Mouse (Mus musculus): ENCODE measurements at regions not wholly inside any gene's neighbourhood (a gene's known extent, or its start where the extent isn't known, plus 50 kb on each side); places are given as distances from the start of the nearest gene placed in this dataset.
A peak's percentile ranks its signal among the peaks of the same experiment; 100 is the strongest.
"Not testable (repeated sequence)": the region's sequence is repeated elsewhere in the genome, so short reads cannot be mapped to it uniquely, and the experiment has no call there.

GRCm38 (mm10) chr5:67487965-67488409 lies 59.9 kb upstream of the Bend4 start:
- DNase-seq (ENCODE audit: low spot score in 2 of 2): no peak

- not testable (repeated sequence) for DNase-seq (ENCODE audit: low spot score in 2 of 2)
These were observed 62.6 kb upstream of the Bend4 start for GRCm38 (mm10) chr5:67490709-67491108.

GRCm38 (mm10) chr5:67492893-67493302 lies 64.8 kb upstream of the Bend4 start:
- DNase-seq (ENCODE audit: low spot score in 2 of 2): no peak

- DNase-seq (ENCODE audit: low spot score in 2 of 2): no peak
These were observed 68.6 kb upstream of the Bend4 start for GRCm38 (mm10) chr5:67496710-67497109.

DNA sequence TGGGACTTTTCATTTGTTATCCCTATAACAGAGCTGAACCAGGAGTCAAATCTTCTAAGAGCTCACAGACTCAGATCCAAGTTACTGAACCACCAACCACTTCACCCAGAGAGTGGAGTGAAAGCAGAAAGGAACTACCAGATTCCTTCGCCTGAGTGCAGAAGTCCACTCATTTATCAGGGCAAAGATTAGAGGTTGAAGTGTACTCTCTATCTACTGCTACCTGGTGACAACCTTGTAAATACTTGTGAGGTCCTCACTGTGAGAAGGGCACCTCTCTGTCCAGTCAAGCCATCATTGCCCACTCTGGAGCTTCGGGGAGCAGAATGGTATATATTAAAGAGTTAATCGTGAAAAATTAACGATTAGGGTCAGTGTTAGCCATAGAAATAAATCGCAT lies 87.4 kb upstream of the Shisa3 start:
- DNase-seq (ENCODE audit: low spot score in 2 of 2): no peak

- DNase-seq (ENCODE audit: low spot score in 2 of 2): no peak
These were observed 86.2 kb upstream of the Shisa3 start for GRCm38 (mm10) chr5:67521423-67521912.

- no peak for DNase-seq (ENCODE audit: low spot score in 2 of 2)
These were observed 77.5 kb upstream of the Shisa3 start for GRCm38 (mm10) chr5:67530149-67530548.

DNA sequence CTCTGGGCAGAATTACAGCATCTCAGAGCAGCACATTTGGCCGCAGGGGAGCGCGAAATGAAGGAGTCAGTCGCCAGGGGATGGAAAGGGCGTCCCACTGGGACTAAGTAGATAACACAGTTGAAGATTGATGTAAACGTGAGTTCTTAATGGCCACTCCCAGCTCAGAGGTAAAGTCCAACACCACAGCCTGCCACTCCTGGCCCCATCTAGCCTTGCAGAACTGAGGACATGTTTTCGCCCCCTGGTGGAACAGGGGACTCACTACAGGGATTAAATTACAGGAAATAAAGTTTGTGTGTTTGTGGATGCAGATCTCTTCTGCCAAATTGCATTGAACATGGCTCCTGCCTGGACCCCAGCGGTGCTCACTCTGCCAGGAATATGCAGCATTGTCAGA lies 76.7 kb upstream of the Shisa3 start:
- peak in 1 of 2 experiments; percentile 24 for DNase-seq (ENCODE audit: low spot score in 2 of 2)

- DNase-seq (ENCODE audit: low spot score in 2 of 2): peak; percentile 65 to 85
These were observed 75.3 kb upstream of the Shisa3 start for GRCm38 (mm10) chr5:67532351-67532750.

GRCm38 (mm10) chr5:67532756-67533255 lies 74.9 kb upstream of the Shisa3 start:
- peak in 1 of 2 experiments; percentile 4 for DNase-seq (ENCODE audit: low spot score in 2 of 2)

- DNase-seq (ENCODE audit: low spot score in 2 of 2): no peak
These were observed 73.6 kb upstream of the Shisa3 start for GRCm38 (mm10) chr5:67534056-67534455.

- no peak for DNase-seq (ENCODE audit: low spot score in 2 of 2)
These were observed 69.7 kb upstream of the Shisa3 start for GRCm38 (mm10) chr5:67537990-67538389.

GRCm38 (mm10) chr5:67539591-67540238 lies 68.0 kb upstream of the Shisa3 start:
- DNase-seq (ENCODE audit: low spot score in 2 of 2): no peak

- DNase-seq (ENCODE audit: low spot score in 2 of 2): peak in 1 of 2 experiments; percentile 10
These were observed 65.8 kb upstream of the Shisa3 start for GRCm38 (mm10) chr5:67541867-67542266.

DNA sequence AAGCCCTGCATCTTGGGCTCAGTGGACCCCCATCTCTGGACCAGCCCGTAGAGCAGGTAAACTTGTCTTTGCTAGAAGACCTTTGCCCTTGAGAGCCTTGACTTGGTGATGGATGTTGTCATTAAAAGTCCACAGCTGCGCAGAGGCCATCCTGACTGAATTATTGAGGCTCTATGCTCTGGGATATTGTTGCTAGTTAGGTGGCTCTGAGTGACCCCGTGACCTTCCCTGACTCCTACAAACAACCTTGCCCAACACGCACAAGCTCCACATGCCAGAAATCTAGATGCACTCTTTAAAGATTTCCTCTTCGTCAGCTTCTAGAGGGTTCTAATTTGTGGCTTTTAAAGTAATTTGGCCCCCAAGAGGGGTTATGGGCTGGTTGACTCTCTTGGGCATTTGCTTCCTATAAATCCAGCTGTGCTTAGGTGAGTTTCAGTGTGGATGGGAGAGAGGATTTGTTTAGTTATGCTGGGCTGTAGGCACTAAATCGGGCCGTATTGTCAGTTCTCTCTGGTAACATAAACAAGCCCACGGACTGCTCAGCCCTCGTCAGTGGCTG lies 63.6 kb upstream of the Shisa3 start:
- no peak for DNase-seq (ENCODE audit: low spot score in 2 of 2)

DNA sequence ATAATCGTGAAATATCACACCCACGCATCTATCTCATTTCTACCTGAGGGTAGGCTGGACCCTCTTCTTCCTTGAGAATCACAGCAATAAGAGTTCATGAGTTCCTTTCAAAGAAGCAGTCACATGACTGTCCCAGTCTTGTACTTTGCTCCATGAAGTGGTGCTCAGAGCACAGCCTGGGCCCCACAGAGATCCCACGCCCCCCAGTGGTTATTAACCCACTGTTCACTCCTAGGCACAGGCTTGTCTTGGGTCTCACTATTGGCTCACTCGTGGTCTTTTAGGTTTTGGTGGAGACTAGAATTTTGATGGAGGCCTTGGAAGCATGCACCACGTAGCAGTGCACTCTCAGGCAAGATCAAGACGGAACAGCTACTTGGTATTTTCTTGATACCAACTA lies 57.4 kb upstream of the Shisa3 start:
- no peak for DNase-seq (ENCODE audit: low spot score in 2 of 2)

- DNase-seq (ENCODE audit: low spot score in 2 of 2): no peak
These were observed 55.9 kb upstream of the Shisa3 start for GRCm38 (mm10) chr5:67551668-67552390.

DNA sequence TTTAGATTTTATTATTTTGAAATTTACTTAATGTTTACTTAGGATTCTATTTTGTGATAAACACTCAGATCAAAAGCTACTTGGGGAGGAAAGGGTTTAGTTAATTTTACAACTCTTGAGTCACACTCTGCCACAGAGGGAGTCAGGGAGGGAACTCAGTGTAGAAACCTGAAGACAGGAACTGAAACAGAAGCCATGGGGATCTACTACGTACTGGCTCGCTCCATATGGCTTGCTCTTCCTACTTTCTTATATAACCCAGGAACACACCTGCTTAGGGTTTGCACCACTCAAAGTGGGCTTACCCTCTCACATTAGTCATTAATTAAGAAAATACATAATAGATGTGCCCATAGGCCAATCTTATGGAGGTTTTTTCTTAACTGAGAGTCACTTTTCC lies 54.8 kb upstream of the Shisa3 start:
- no peak for DNase-seq (ENCODE audit: low spot score in 2 of 2)
